Mouse (Mus musculus) macrophage (primary cell): ENCODE data around the gene H2al1k. TPM values are rescaled to one million over a fixed set of nuclear protein-coding genes. Genes with fewer than 3 reads are reported as not detected.
"Not testable (repeated sequence)": the region's sequence is repeated elsewhere in the genome, so short reads cannot be mapped to it uniquely, and the experiment has no call there.

Experiments used
- H3K27ac ChIP-seq: fragments of 350-480 bp; formaldehyde crosslinking; 2 replicates; pipeline ENCODE4 v1.9.0; 2021
- H3K36me3 ChIP-seq: fragments of 350-480 bp; formaldehyde crosslinking; 2 replicates; pipeline ENCODE4 v1.9.0; 2021; ENCODE audit errors: inconsistent target
- H3K4me3 ChIP-seq: fragments of 350-480 bp; formaldehyde crosslinking; 2 replicates; pipeline ENCODE4 v1.9.0; 2021; ENCODE audit errors: inconsistent target
- H3K79me2 ChIP-seq: fragments of 350-480 bp; formaldehyde crosslinking; 2 replicates; pipeline ENCODE4 v1.9.0; 2021; ENCODE audit errors: inconsistent target
- WGBS: methylation state at CpG from one replicate; pipeline ENCODE4 v1.1.7; 2026; ENCODE audit warnings: inconsistent platforms; ENCODE audit not compliant: missing documents; 5-methylcytosine and 5-hydroxymethylcytosine counted together
- polyA plus RNA-seq: library from polyadenylated mRNA; stranded (reverse); fragments of 250-400 nt; gene quantifications from 3 replicates; pipeline ENCODE4 v1.2.4, GENCODE M21; 2018; ENCODE audit warnings: inconsistent platforms
- total RNA-seq, 78 experiments: library from RNA; depleted of rRNA; stranded (reverse); fragments of 250-400 nt; gene quantifications; 1 replicate in 9 of 78; 2 replicates in 24 of 78; 3 replicates in 43 of 78; 4 replicates in 2 of 78; pipeline ENCODE4 v1.2.4; 2018; ENCODE audit warnings: inconsistent platforms in 56 of 78

H2al1k gene
- not detected for total RNA-seq (2018; cell fraction: chromatin; rRNA removed)
- total RNA-seq (2018; cell fraction: cytosol; rRNA removed): under 1 TPM in 1 of 26 experiments, not detected in 25; 0.29 TPM
- not detected for total RNA-seq (2018; cell fraction: nucleus; rRNA removed)
- not detected in 3 replicates for polyA plus RNA-seq

- whole genome bisulfite sequencing: no CpG with 5 or more reads among the region's 2 CpGs
- H3K36me3 ChIP-seq, H3K79me2 ChIP-seq, H3K4me3 ChIP-seq, H3K27ac ChIP-seq: not testable (repeated sequence)
These were observed at the start of gene H2al1k for GRCm38 (mm10) chrX:9350327-9350726. Gene H2al1k (plus strand): TSS chrX:9350627.

DNA sequence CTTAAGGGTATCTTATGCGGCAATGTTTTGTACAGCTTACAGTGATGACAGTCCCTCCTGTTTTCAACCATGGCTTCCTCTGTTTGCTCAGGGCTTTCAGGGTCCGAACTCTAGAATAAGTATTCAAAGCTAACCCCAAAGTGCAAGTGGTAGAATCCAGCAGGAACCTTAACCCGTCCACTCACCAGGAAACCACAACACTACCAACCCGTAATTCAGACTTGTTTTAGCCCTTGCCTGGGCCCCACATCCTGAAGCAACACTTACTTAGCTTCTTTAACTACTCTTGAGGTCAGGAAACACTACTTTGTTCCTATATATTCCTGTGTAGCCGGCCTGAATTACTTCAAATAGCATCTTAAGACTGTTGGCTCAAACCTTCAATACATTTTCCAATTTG is 47.6 kb upstream of the H2al1k start:
- 46% methylated on average over 3 of the region's 5 CpGs for WGBS
- Histone ChIP-seq H3K27ac (no peak overlapping the region), H3K4me3 (no peak overlapping the region), H3K36me3 (no peaks in the 10 kb centered on the region), H3K79me2 (no peaks in the 10 kb centered on the region)

DNA sequence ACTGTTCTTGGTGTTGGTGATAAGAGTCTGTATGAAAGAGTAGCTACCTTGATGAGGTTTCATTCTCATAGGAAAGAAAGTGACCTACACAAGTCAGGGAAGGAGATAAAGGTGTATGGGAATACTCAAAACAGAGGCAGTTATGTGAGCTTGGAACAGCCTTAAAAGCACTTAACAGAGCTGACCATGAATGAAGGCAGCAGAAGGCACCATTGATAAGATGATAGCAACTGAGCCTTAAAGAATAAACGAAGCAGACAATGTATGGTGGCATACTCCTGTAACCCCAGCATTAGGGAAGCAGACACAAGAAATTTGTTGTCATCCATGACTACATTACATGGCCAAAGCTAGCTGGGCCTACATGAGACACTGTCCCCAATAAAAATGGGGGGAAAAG is 47.0 kb upstream of the H2al1k start:
- Histone ChIP-seq H3K27ac (no peak overlapping the region), H3K4me3 (no peak overlapping the region), H3K79me2 (no peaks in the 10 kb centered on the region), H3K36me3 (no peaks in the 10 kb centered on the region)
- WGBS: 75% methylated on average over 1 of the region's 1 CpGs

GRCm38 (mm10) chrX:9316457-9316856 is 34.0 kb upstream of the H2al1k start:
- H3K36me3 ChIP-seq, H3K4me3 ChIP-seq, H3K79me2 ChIP-seq, H3K27ac ChIP-seq: not testable (repeated sequence)

DNA sequence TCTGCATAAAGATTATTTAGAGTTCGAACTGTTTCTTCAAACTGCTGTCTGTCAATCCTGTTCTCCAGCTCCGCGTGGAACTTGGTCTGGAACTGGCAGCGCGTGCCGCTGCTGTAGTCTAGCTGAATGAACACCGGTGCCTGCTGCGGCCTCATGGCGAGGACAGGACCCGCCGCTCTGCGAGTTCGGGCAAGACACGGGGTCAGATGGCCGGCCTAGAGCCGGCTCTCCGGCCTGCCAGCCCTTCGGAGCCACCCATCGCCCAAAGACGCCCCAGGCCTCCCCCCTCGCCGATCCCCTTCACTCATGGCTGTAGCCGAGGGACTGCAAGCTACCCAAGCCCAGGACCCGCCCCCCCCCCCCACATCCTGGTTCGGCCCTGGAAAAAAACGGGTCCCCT is 22.5 kb upstream of the H2al1k start:
- 100% methylated on average over 7 of the region's 26 CpGs for WGBS
- H3K27ac ChIP-seq, H3K79me2 ChIP-seq, H3K36me3 ChIP-seq, H3K4me3 ChIP-seq: not testable (repeated sequence)

GRCm38 (mm10) chrX:9332366-9332962 is 18.0 kb upstream of the H2al1k start:
- not testable (repeated sequence) for H3K27ac ChIP-seq, H3K79me2 ChIP-seq, H3K36me3 ChIP-seq, H3K4me3 ChIP-seq
- 79% methylated on average over 7 of the region's 12 CpGs for WGBS

DNA sequence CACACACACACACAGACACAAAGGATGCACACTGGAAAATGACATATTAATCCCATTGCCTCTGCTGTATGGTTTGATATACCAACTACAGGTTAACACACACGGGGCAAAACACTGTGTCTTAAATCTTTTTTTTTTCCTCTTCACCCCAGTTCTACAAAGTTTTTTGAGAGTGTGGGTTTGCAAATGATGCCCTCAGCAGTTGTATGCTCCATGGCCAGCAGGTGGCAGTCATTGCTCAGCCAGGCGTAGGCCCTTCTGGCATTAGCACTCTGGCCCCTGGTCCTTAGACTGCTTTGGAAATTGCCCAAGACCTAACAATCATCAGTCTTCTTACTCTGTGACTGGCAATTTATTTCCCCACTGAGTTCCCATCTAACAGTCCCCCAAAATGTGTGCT is 17.4 kb upstream of the H2al1k start:
- not testable (repeated sequence) for H3K36me3 ChIP-seq, H3K27ac ChIP-seq, H3K79me2 ChIP-seq, H3K4me3 ChIP-seq
- no CpG with 5 or more reads among the region's 2 CpGs for WGBS

GRCm38 (mm10) chrX:9334996-9335395 is 15.4 kb upstream of the H2al1k start:
- not testable (repeated sequence) for H3K36me3 ChIP-seq, H3K4me3 ChIP-seq, H3K79me2 ChIP-seq, H3K27ac ChIP-seq
- WGBS: 78% methylated on average over 1 of the region's 1 CpGs

GRCm38 (mm10) chrX:9374012-9374411 is 23.6 kb downstream of the H2al1k start:
- not testable (repeated sequence) for H3K36me3 ChIP-seq, H3K4me3 ChIP-seq, H3K79me2 ChIP-seq, H3K27ac ChIP-seq
- no CpG with 5 or more reads among the region's 2 CpGs for WGBS

DNA sequence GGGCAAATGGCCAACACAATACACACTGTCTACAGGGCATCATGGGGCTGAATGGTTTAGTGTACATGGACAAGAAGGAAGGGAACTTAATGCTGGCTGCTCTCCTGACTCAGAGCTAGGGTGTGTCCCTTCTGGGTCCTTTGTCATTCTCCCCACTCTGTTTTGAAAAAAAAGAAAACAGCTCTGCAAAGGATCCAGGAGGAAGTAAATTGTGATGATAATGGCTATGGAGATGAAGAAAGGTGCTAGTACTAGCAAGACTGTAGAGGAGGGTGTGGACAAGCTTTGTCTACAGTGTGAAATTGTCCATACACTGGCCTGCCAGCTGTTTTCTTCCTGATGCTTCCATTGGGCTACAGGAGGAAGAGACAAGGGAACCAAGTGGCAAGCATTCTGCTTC is 25.5 kb downstream of the H2al1k start:
- not testable (repeated sequence) for H3K36me3 ChIP-seq, H3K27ac ChIP-seq, H3K79me2 ChIP-seq, H3K4me3 ChIP-seq

Other genes with a start within 250 kb of the H2al1k start
- gene 4930402K13Rik, start 246.1 kb upstream of the H2al1k start, polyA plus RNA-seq: not detected in 3 replicates
- 0.21 TPM in 1 of 3 replicates, not detected in the others for gene Lancl3, start 150.7 kb upstream of the H2al1k start, polyA plus RNA-seq
- gene Gm14862, start 93.7 kb upstream of the H2al1k start, polyA plus RNA-seq: not detected in 3 replicates
- gene Xk, start 77.9 kb upstream of the H2al1k start, polyA plus RNA-seq: 0.45 to 1.3 TPM (median 0.56 TPM) in 3 replicates
- not detected in 3 replicates for gene H2al1m, start 66.9 kb upstream of the H2al1k start, polyA plus RNA-seq
- gene Cybb, start 137.1 kb downstream of the H2al1k start, polyA plus RNA-seq: 209 to 458 TPM (median 351 TPM) in 3 replicates
- gene H2al1o, start 221.8 kb downstream of the H2al1k start, polyA plus RNA-seq: not detected in 3 replicates